Mouse (Mus musculus): ENCODE results near the gene Dnah17. TPM values are rescaled to one million over a fixed set of nuclear protein-coding genes. Genes with fewer than 3 reads are reported as not detected.

Dnah17 gene
- 0.30 and 0.32 TPM in 2 replicates for polyA plus RNA-seq (2015; fragmentation: Nextera tagmentation; extraction: Ambion mirVana)

DNA sequence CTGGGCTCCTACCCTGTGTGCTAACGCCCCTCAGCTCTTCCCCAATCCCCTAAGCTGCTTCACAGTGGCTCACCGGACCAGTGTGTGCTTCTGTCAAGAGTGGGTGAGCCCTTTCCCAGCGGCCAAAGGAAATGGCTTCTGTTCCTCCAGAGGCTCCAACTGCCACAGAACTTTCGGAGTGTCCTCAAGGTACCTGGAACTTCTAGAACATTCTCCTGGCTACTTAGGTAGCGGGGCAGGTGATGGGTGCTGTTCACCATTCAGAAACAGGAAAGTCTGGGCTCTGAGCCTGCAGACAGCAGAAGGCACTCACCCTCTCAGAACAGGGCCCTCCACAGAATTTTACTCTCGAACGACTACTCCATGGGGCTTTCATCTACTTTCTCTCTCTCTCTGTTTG, at the start of gene Dnah17:
Gene Dnah17 (minus strand): TSS at position 101 of the 400 bp plus-strand sequence.
- H3K36me3 ChIP-seq, result no peaks in the 10 kb centered on the region
- no peak for ATAC-seq (ENCODE audit: low FRiP score)
- H3K27me3 ChIP-seq, result no peaks in the 10 kb centered on the region
- WGBS, result 90% methylated on average over 7 of the region's 7 CpGs
- no peak within 1 kb of the TSS for H3K9ac ChIP-seq
- no peak within 1 kb of the TSS for H3K27ac ChIP-seq
- peaks cover 21% of the 10 kb centered on the region for H3K4me1 ChIP-seq (replicated peaks)
- no peak within 1 kb of the TSS for H3K4me2 ChIP-seq
- no peaks in the 10 kb centered on the region for H3K9me3 ChIP-seq
- no peak within 1 kb of the TSS for H3K4me3 ChIP-seq

DNA sequence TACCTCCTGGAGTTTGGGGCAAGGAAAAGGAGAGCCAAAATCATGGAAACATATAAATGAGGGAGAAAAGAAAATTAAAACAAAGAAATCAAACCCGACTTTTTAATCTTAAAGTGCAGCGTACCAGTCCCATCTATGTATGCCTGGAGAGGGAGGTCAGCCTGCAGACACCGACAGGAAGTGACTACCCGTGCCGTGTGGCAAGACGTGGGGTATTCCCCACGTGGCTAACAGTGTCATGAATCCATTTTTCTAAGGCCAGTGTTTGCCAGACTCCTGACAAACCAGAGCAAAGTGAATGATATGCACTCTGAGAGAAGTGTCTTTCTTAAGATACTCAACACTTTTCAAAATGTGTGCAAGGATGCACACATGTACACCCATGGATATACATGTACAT, 49.8 kb upstream of the Dnah17 start:
- H3K4me3 ChIP-seq, result no peak overlapping the region
- H3K4me2 ChIP-seq, result no peak overlapping the region
- H3K9me3 ChIP-seq, result no peaks in the 10 kb centered on the region
- no peaks in the 10 kb centered on the region for H3K4me1 ChIP-seq (replicated peaks)
- ATAC-seq (ENCODE audit: low FRiP score), result no peak
- no peak overlapping the region for H3K27ac ChIP-seq
- H3K9ac ChIP-seq, result no peak overlapping the region
- no peaks in the 10 kb centered on the region for H3K27me3 ChIP-seq
- peaks cover 94% of the 10 kb centered on the region for H3K36me3 ChIP-seq
- WGBS, result 87% methylated on average over 7 of the region's 7 CpGs

DNA sequence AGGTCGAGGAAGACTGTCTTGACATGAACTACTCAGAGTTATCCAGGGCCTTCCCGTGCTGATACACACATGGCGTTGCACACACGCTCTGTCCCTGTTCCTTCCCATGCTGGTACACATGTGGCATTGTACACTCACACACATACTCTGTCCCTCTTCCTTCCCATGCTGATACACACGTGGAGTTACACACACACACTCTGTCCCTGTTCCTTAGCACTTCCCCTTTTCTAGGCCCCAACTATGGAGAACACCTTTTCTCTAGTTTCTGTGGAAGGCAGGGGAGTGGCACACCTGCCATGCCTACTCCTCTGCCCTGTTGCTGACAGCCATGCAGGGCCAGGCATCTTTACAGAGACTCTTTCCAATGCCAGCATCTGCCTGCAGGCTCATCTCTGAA, 47.8 kb upstream of the Dnah17 start:
- H3K36me3 ChIP-seq, result peaks cover 88% of the 10 kb centered on the region
- H3K4me1 ChIP-seq (replicated peaks), result no peaks in the 10 kb centered on the region
- H3K4me2 ChIP-seq, result no peak overlapping the region
- 92% methylated on average over 5 of the region's 5 CpGs for WGBS
- no peak overlapping the region for H3K27ac ChIP-seq
- H3K9ac ChIP-seq, result no peak overlapping the region
- H3K4me3 ChIP-seq, result no peak overlapping the region
- H3K27me3 ChIP-seq, result no peaks in the 10 kb centered on the region
- H3K9me3 ChIP-seq, result no peaks in the 10 kb centered on the region
- ATAC-seq (ENCODE audit: low FRiP score), result no peak

DNA sequence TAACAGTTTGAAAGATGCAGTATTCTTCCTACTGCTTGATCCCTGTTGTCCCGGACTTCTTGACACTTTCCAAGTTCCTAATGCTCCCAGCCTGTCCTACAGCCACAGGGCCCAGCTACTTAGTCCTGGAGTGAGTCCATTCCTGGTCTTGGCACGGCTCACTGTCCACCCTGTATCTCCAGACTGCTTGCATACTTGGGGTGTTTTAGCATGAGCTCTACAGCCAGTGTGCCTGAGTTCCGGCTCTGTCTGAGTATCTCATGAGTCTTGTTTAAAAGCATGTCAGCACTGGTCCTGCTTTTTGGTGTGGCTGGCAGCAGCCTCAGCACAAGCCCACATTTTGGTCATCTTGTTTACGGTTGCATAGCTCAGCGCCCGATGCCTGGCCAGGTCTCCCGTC, 44.3 kb upstream of the Dnah17 start:
- Histone ChIP-seq H3K4me3 (no peak overlapping the region), H3K27me3 (no peaks in the 10 kb centered on the region), H3K4me1 (replicated peaks) (no peaks in the 10 kb centered on the region), H3K4me2 (no peak overlapping the region), H3K9ac (no peak overlapping the region), H3K9me3 (no peaks in the 10 kb centered on the region), H3K36me3 (peaks cover 73% of the 10 kb centered on the region), H3K27ac (no peak overlapping the region)
- no peak for ATAC-seq (ENCODE audit: low FRiP score)
- 92% methylated on average over 7 of the region's 7 CpGs for WGBS

DNA sequence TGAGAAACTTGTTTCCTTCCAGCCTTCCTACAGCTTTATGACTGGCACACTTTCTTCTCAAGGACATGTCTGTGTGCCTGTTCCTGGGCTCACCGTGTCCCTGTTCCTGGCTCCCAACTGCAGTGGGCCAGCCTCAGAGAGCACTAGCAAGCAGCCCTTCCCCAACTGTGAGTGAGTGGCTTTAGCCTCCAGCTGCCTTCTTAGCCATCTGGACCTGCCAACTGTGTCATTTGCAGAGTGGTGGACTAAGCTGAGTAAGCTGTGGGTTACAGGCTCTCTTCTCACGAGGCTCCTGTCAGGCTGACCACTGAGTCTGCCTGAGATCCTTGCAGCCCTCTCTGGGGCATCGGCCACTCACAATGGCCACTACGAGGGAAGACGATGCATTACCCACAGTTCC, 42.3 kb upstream of the Dnah17 start:
- no peak overlapping the region for H3K4me2 ChIP-seq
- peaks cover 70% of the 10 kb centered on the region for H3K36me3 ChIP-seq
- no peak overlapping the region for H3K4me3 ChIP-seq
- H3K4me1 ChIP-seq (replicated peaks), result no peaks in the 10 kb centered on the region
- no peak overlapping the region for H3K9ac ChIP-seq
- ATAC-seq (ENCODE audit: low FRiP score), result no peak
- WGBS, result 81% methylated on average over 5 of the region's 5 CpGs
- no peaks in the 10 kb centered on the region for H3K27me3 ChIP-seq
- no peaks in the 10 kb centered on the region for H3K9me3 ChIP-seq
- no peak overlapping the region for H3K27ac ChIP-seq

DNA sequence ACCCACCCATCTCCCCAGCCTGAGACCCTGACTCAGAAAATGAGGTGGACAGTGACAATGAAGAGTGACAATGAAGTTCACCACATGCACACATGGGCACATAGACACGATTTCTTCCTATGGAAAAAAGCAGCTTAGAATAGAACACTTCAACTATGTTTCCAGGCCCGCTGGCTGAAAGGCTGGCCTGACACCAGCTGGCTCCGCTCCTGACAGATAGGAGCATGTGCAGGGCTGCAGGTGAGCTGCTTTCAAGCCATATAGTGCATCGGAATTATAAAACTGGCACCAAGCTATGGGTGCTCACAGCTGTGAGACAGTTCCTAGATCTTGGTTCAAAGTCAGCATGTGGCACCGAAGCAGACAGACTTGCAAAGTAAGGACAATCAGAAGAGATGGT, 39.9 kb upstream of the Dnah17 start:
- Histone ChIP-seq H3K9me3 (no peaks in the 10 kb centered on the region), H3K27me3 (no peaks in the 10 kb centered on the region), H3K36me3 (peaks cover 71% of the 10 kb centered on the region), H3K4me3 (no peak overlapping the region), H3K27ac (no peak overlapping the region), H3K9ac (no peak overlapping the region), H3K4me1 (replicated peaks) (peaks cover 5% of the 10 kb centered on the region; the same call in 1 of the 2 replicates), H3K4me2 (no peak overlapping the region)
- 96% methylated on average over 5 of the region's 5 CpGs for WGBS
- no peak for ATAC-seq (ENCODE audit: low FRiP score)

DNA sequence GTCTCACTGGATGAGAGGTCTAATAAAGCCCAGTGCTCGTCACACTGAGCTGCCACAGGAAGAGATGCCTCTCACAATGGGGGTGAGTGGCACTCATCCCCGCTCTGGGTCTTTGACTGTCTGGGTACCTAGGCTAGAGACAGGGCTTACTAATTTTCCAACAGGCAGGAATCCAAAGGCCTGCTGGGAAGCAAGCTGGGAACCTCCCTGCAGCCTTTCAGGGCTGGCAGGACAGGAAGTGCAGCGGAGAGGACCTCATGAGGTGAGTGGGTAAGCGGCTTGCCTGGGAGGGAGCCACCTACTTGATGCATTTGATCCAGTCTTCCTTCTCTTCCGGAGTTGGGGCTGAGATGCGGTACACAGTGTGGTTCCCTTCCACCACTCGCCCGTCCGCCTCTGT, 38.3 kb upstream of the Dnah17 start:
- Histone ChIP-seq H3K9me3 (no peaks in the 10 kb centered on the region), H3K36me3 (peaks cover 78% of the 10 kb centered on the region), H3K27ac (no peak overlapping the region), H3K9ac (no peak overlapping the region), H3K4me1 (replicated peaks) (peaks cover 7% of the 10 kb centered on the region; the same call in 1 of the 2 replicates), H3K27me3 (no peaks in the 10 kb centered on the region), H3K4me2 (no peak overlapping the region), H3K4me3 (no peak overlapping the region)
- 77% methylated on average over 9 of the region's 9 CpGs for WGBS
- ATAC-seq (ENCODE audit: low FRiP score), result no peak

DNA sequence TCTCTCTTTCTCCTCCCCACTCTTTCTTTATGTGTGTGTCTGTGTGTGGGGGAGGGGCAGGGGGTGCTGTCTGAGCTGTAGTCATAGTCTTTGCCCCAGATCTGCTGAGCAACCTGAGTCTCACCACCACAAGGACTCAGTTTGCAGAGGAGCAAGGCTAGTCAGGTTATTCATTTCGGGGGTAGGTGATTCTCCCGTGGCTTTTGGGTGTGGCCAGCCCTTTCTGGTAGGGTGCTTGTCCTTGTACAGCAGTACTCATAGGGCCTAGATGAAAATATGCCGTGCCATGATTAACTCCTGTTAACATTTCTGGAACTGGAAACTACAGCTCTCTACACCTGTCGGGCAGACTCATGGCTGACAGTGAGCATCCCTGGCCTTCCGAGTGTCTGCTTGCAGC, 36.2 kb upstream of the Dnah17 start:
- Histone ChIP-seq H3K9me3 (no peaks in the 10 kb centered on the region), H3K27me3 (no peaks in the 10 kb centered on the region), H3K4me1 (replicated peaks) (peaks cover 7% of the 10 kb centered on the region; the same call in 1 of the 2 replicates), H3K27ac (no peak overlapping the region), H3K9ac (no peak overlapping the region), H3K4me3 (no peak overlapping the region), H3K36me3 (peaks cover 76% of the 10 kb centered on the region), H3K4me2 (no peak overlapping the region)
- WGBS, result 92% methylated on average over 5 of the region's 5 CpGs
- ATAC-seq (ENCODE audit: low FRiP score), result no peak

DNA sequence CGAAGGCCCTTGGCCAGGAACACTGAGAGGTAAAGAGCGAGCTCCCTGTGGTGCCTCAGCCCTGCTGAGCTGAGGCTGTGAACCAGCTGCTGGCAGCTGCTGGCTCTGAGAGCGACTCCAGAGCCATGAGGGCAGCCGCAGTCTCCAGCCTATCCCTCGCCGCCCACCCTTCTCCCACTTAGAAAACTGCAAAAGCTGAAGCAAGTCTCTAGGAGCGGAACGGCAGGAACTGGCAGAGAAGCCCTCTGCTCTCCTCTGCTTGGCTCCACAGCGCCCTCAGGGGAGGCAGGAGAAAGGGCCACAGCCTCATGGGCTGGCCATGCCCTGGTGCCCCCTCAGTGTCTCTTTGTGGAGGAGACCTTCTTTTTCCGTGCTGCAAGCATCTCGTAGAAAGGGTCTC, 35.2 kb upstream of the Dnah17 start:
- H3K27ac ChIP-seq, result no peak overlapping the region
- H3K27me3 ChIP-seq, result no peaks in the 10 kb centered on the region
- H3K4me1 ChIP-seq (replicated peaks), result peaks cover 7% of the 10 kb centered on the region; the same call in 1 of the 2 replicates
- no peaks in the 10 kb centered on the region for H3K9me3 ChIP-seq
- H3K36me3 ChIP-seq, result peaks cover 72% of the 10 kb centered on the region
- WGBS, result 42% methylated on average over 11 of the region's 11 CpGs
- no peak overlapping the region for H3K4me3 ChIP-seq
- H3K9ac ChIP-seq, result no peak overlapping the region
- no peak for ATAC-seq (ENCODE audit: low FRiP score)
- no peak overlapping the region for H3K4me2 ChIP-seq

DNA sequence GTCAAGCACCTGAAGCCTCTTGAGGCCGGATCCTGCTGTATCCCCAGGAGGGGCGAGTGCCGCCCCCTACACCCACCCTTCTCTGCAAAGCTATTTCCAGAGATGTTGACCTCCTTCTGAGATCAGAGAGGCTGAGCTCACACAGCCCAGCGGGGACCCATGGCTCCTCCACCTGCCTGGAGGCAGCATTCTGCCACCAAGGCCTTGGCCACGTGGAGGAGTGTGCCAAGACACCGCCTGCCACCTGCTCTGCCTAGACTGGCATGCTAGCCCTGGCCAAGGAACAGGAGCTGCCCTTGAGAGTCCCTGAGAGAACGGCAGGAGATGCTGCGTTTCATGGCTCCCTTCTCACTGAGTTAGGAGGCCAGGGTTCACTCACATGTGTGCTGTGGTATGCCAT, 34.1 kb upstream of the Dnah17 start:
- peaks cover 63% of the 10 kb centered on the region for H3K36me3 ChIP-seq
- no peak overlapping the region for H3K4me3 ChIP-seq
- H3K27me3 ChIP-seq, result no peaks in the 10 kb centered on the region
- WGBS, result 83% methylated on average over 8 of the region's 8 CpGs
- no peaks in the 10 kb centered on the region for H3K9me3 ChIP-seq
- no peak overlapping the region for H3K9ac ChIP-seq
- no peak overlapping the region for H3K4me2 ChIP-seq
- peaks cover 7% of the 10 kb centered on the region; the same call in 1 of the 2 replicates for H3K4me1 ChIP-seq (replicated peaks)
- no peak overlapping the region for H3K27ac ChIP-seq
- ATAC-seq (ENCODE audit: low FRiP score), result no peak

DNA sequence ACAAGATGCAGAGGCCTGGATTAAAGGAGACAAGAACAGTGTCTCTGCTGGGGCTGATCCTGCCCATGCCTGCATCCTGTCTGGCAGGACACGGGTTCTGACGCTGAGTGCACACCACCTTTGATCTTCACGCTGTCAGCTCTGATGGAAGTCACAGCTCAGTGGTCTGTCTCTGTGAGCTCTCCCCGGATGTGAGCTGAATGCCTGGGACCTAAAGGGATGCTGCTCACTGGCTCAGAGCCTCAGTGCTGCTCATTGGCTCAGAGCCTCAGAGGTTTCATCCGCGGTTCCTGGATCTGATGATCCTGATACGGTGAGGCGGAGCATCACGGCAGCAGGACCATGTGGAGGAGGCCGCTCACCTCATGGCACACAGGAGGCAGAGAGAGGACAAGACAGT, 31.8 kb upstream of the Dnah17 start:
- H3K4me1 ChIP-seq (replicated peaks), result peaks cover 11% of the 10 kb centered on the region; the same call in 1 of the 2 replicates
- H3K9me3 ChIP-seq, result no peaks in the 10 kb centered on the region
- no peak for ATAC-seq (ENCODE audit: low FRiP score)
- peak overlapping the region; percentile 46; the same call in 1 of the 2 replicates for H3K27ac ChIP-seq
- no peak overlapping the region for H3K4me2 ChIP-seq
- H3K9ac ChIP-seq, result peak overlapping the region; percentile 19; the same call in 1 of the 2 replicates
- peaks cover 42% of the 10 kb centered on the region for H3K36me3 ChIP-seq
- H3K4me3 ChIP-seq, result no peak overlapping the region
- no peaks in the 10 kb centered on the region for H3K27me3 ChIP-seq
- 72% methylated on average over 10 of the region's 10 CpGs for WGBS

DNA sequence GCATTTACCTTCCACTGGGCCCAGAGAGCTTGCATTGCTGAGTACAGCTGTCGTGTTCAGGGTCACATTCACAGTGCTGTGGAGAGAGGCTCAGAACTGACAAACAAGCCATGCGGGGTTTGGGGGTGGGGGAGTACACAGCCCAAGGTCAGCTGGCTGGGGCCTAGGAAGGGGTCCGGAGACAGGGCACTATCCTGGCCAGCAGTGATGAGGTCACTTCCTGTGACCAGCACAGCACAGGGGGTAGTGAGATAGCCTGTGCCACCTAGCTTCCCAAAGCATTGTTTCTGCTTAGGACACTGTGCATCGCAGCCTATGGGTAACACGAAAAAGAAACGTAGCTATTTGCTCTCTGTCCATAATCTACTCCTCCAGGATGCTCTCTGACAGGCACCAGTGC, 30.8 kb upstream of the Dnah17 start:
- H3K4me3 ChIP-seq, result no peak overlapping the region
- peaks cover 32% of the 10 kb centered on the region for H3K36me3 ChIP-seq
- H3K9me3 ChIP-seq, result no peaks in the 10 kb centered on the region
- 83% methylated on average over 6 of the region's 6 CpGs for WGBS
- peaks cover 11% of the 10 kb centered on the region; the same call in 1 of the 2 replicates for H3K4me1 ChIP-seq (replicated peaks)
- H3K9ac ChIP-seq, result no peak overlapping the region
- no peaks in the 10 kb centered on the region for H3K27me3 ChIP-seq
- no peak overlapping the region for H3K27ac ChIP-seq
- no peak for ATAC-seq (ENCODE audit: low FRiP score)
- no peak overlapping the region for H3K4me2 ChIP-seq

DNA sequence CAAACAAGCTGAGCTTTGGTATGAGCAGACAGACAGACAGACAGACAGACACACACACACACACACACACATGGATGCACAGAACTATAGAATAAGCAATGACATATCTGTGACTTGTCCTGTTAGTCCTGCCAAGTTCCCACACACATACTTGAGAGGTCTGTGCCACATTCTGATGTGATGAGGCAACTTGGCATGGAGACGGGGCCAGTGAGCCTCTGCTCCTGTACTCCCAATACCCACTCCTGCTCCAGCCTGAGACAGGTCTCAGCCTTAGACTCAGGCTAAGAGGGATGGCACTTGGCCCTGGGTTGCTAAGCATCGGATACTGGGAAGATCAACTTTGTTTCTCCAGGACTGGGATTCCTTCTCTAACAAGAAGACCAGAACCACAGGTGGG, 30.3 kb upstream of the Dnah17 start:
- no peak overlapping the region for H3K27ac ChIP-seq
- H3K36me3 ChIP-seq, result peaks cover 28% of the 10 kb centered on the region

More for the DNA sequence above, 30.3 kb upstream of the Dnah17 start:
- WGBS, result 82% methylated on average over 2 of the region's 2 CpGs
- peaks cover 10% of the 10 kb centered on the region; the same call in 1 of the 2 replicates for H3K4me1 ChIP-seq (replicated peaks)
- 0 out of 2 replicates have a peak, but pooled peaks cover under 1% of the 10 kb centered on the region for H3K9me3 ChIP-seq
- no peaks in the 10 kb centered on the region for H3K27me3 ChIP-seq
- H3K4me3 ChIP-seq, result no peak overlapping the region
- no peak overlapping the region for H3K9ac ChIP-seq
- no peak for ATAC-seq (ENCODE audit: low FRiP score)
- H3K4me2 ChIP-seq, result no peak overlapping the region

Measured in hindbrain, embryonic 13.5 days (tissue).